ENCODE assay signal across 12 mouse cellular contexts in genomic region chr5:96913711-96914110, GRCm38 (mm10).
A peak's percentile ranks its signal among the peaks of the same experiment; 100 is the strongest.
DNase-seq lines count a peak whose midpoint lies in the region; ATAC-seq and TF ChIP-seq lines count a peak whose summit lies in the region.
"Had no signal": no experiment of that assay in that cellular context is flagged by ENCODE, and none has a peak within 500 bp of the region (broad histone marks: within the 10 kb centered on the region; RNA-seq: fewer than 3 reads in every experiment).

No protein-coding gene starts in this region.

- H3K27me3 ChIP-seq in lung, embryonic 15.5 days, result no peaks in the 10 kb centered on the region
- no peaks in the 10 kb centered on the region for H3K27me3 ChIP-seq in liver, embryonic 16.5 days (ENCODE audit: control insufficient read depth, insufficient read depth, low read depth, low read length)
- no peaks in the 10 kb centered on the region for H3K27me3 ChIP-seq in midbrain, embryonic 13.5 days

- no peak overlapping the region for H3K9ac ChIP-seq in lung, embryonic 15.5 days
- H3K9ac ChIP-seq in liver, embryonic 16.5 days (ENCODE audit: low read depth, low read length), result peak overlapping the region; percentile 23; the same call in 1 of the 2 replicates
- no peak overlapping the region for H3K9ac ChIP-seq in midbrain, embryonic 13.5 days (replicated peaks)

- no peak for TF ChIP-seq POLR2A in lung, adult 2 months (IDR thresholded peaks at IDR 0.05; ENCODE audit: borderline replicate concordance, extremely low read depth, low read depth, low read length)

- WGBS in lung, embryonic 15.5 days, result 14% methylated on average over 1 of the region's 1 CpGs
- 27% methylated on average over 1 of the region's 1 CpGs for WGBS in lung, adult 2 months
- 44% methylated on average over 1 of the region's 1 CpGs for WGBS in liver, embryonic 16.5 days (ENCODE audit: insufficient replicate concordance)
- 86% methylated on average over 1 of the region's 1 CpGs for WGBS in midbrain, embryonic 13.5 days

- H3K36me3 ChIP-seq in lung, embryonic 15.5 days, result no peaks in the 10 kb centered on the region
- H3K36me3 ChIP-seq in liver, embryonic 16.5 days (ENCODE audit: control insufficient read depth, insufficient read depth), result no peaks in the 10 kb centered on the region
- H3K36me3 ChIP-seq in midbrain, embryonic 13.5 days, result no peaks in the 10 kb centered on the region
- H3K36me3 ChIP-seq: midbrain, embryonic 10.5 days had no signal

- peak overlapping the region; percentile 29; the same call in 1 of the 2 replicates for H3K27ac ChIP-seq in lung, embryonic 15.5 days
- H3K27ac ChIP-seq in liver, embryonic 16.5 days (ENCODE audit: low read length), result peak overlapping the region; percentile 93
- no peak overlapping the region for H3K27ac ChIP-seq in midbrain, embryonic 13.5 days
- H3K27ac ChIP-seq: midbrain, embryonic 10.5 days had no signal

- H3K4me1 ChIP-seq in lung, embryonic 15.5 days, result peaks cover 29% of the 10 kb centered on the region
- peaks cover 24% of the 10 kb centered on the region for H3K4me1 ChIP-seq in lung, adult 2 months (ENCODE audit: control insufficient read depth, insufficient read depth, low read length)
- H3K4me1 ChIP-seq in liver, embryonic 16.5 days (ENCODE audit: control insufficient read depth, low read depth, low read length), result peaks cover 75% of the 10 kb centered on the region
- peaks cover 4% of the 10 kb centered on the region; the same call in 1 of the 2 replicates for H3K4me1 ChIP-seq in midbrain, embryonic 13.5 days (replicated peaks)

- no peaks in the 10 kb centered on the region for H3K9me3 ChIP-seq in lung, embryonic 15.5 days
- H3K9me3 ChIP-seq in liver, embryonic 16.5 days (replicated peaks; ENCODE audit: control insufficient read depth, low read length), result no peaks in the 10 kb centered on the region
- H3K9me3 ChIP-seq in midbrain, embryonic 13.5 days, result no peaks in the 10 kb centered on the region
- H3K9me3 ChIP-seq: midbrain, embryonic 10.5 days had no signal

- no peak for ATAC-seq in lung, embryonic 15.5 days (ENCODE audit: borderline replicate concordance, extremely low read depth, low FRiP score, low TSS enrichment)
- no peak for ATAC-seq in liver, embryonic 16.5 days (ENCODE audit: low read depth)
- ATAC-seq in midbrain, embryonic 13.5 days, result no peak

- H3K4me2 ChIP-seq in lung, embryonic 15.5 days, result no peak overlapping the region
- no peak overlapping the region for H3K4me2 ChIP-seq in liver, embryonic 16.5 days (ENCODE audit: low read depth, low read length)
- H3K4me2 ChIP-seq in midbrain, embryonic 13.5 days (replicated peaks), result no peak overlapping the region

- DNase-seq in kidney, adult 9 months, result peak; percentile 22
- DNase-seq in kidney, postnatal 4 days, result no peak
- DNase-seq in lung, adult 2 months, result no peak
- DNase-seq in induced T-regulatory cell, adult 2 months (ENCODE audit: low read depth), result peak; percentile 25
- DNase-seq in gastrocnemius, adult 8-10 months (ENCODE audit: low spot score in 2 of 2), result no peak
- DNase-seq: cerebellum, adult 8-10 months; heart, postnatal 4 days; thymus, adult 2 months had no signal

- no peak for TF ChIP-seq CTCF in lung, adult 2 months (IDR thresholded peaks at IDR 0.05; ENCODE audit: insufficient read depth, low read length)

- H3K4me3 ChIP-seq in lung, embryonic 15.5 days, result no peak overlapping the region
- no peak overlapping the region for H3K4me3 ChIP-seq in lung, adult 2 months (replicated peaks; ENCODE audit: extremely low read depth, low read depth, low read length)
- H3K4me3 ChIP-seq in liver, embryonic 16.5 days (ENCODE audit: low read depth, low read length), result no peak overlapping the region
- no peak overlapping the region for H3K4me3 ChIP-seq in midbrain, embryonic 13.5 days (replicated peaks)
- H3K4me3 ChIP-seq: midbrain, embryonic 10.5 days had no signal

Comparison
In these comparisons a context has a peak if more than half of its experiments do, and no peak if none do; other contexts are left out.
1. DNase-seq: peak in kidney, adult 9 months (single experiment) and induced T-regulatory cell, adult 2 months (single experiment); none in kidney, postnatal 4 days (0 of 2), lung, adult 2 months (single experiment) and gastrocnemius, adult 8-10 months (0 of 2).